Mouse (Mus musculus) bone marrow macrophage, adult 2 months (primary cell): ENCODE measurements around the gene H2-M5.
A peak's percentile ranks its signal among the peaks of the same experiment; 100 is the strongest.

Experiments used
- CTCF ChIP-seq: IDR thresholded peaks from 2 replicates; pipeline ENCODE4 v1.5.1; 2012; ENCODE audit warnings: low read depth, mild to moderate bottlenecking, low read length, moderate library complexity
- POLR2A ChIP-seq: IDR thresholded peaks from 2 replicates; pipeline ENCODE4 v1.6.1; 2012; ENCODE audit warnings: mild to moderate bottlenecking, low read depth, low read length, borderline replicate concordance

DNA sequence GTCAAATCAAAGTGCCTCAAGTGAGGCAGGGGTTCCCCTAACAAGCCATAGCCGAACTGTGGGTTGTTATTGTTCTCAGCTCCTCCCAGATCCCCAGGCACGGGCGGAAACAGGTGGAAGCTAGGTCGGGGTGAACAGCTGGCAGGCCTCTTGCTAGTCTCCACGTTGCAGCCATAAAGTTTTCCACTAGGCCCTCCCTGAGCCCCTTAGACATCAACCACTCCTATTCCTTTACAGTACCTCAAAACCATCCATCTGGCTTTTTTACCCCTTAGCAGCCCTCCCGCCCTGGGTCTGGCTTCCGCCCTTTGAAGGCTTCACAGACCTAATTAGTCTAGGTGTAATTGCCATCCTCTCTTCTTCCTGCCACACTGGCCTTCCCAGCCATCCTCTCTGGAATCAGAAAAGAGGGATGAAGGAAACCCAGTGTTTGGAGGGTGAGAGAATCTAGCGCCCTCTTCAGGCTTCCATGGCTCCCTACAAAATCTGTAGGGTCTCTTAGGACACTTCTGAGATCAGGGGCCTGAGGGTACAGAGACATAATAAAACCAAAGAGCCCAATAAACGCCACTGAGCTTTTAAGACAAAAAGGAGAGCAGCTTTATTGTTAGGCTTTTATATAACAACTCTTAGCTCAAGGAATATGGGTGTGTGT is 45.1 kb downstream of the H2-M5 start:
- no peak for TF ChIP-seq POLR2A
- peak; percentile 17; the same call in 1 of the 2 replicates for TF ChIP-seq CTCF
